12 mouse cellular contexts compared by ENCODE assay signal in the genomic region with DNA sequence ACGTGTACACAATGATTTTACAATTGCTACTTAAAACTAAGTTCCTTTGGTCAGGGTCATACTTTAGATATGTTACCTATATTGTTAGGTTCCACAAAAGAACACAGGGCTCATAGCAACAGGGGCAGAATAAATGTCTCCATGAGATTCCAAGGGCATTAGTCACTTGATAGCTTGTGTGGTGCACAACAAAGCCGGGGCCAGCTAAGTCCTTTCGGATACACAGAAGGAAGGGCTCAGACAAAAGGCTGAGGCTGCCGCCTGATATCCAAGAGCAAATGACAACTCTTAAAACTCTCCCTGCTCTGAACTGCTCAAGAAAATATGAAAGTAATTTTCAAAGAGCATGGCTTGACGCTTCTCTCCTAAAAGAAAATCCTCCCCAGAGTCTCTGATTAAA.
DNase-seq lines count a peak whose midpoint lies in the region; ATAC-seq and TF ChIP-seq lines count a peak whose summit lies in the region.
"Had no signal": no experiment of that assay in that cellular context is flagged by ENCODE, and none has a peak within 500 bp of the region (broad histone marks: within the 10 kb centered on the region; RNA-seq: fewer than 3 reads in every experiment).

No protein-coding gene starts in this region.

- WGBS in liver, embryonic 11.5 days, result 49% methylated on average over 5 of the region's 5 CpGs
- 61% methylated on average over 5 of the region's 5 CpGs for WGBS in liver, postnatal 0 days (ENCODE audit: insufficient replicate concordance)
- WGBS in intestine, embryonic 16.5 days, result 31% methylated on average over 5 of the region's 5 CpGs

- no peak for TF ChIP-seq CTCF in liver, postnatal 0 days (IDR thresholded peaks at IDR 0.05; ENCODE audit: low read depth)

- TF ChIP-seq EP300 in liver, postnatal 0 days (IDR thresholded peaks at IDR 0.05; ENCODE audit: low read depth), result no peak

- no peak overlapping the region for H3K4me2 ChIP-seq in liver, embryonic 11.5 days
- H3K4me2 ChIP-seq in liver, postnatal 0 days (ENCODE audit: low read depth, low read length), result no peak overlapping the region
- no peak overlapping the region for H3K4me2 ChIP-seq in intestine, embryonic 16.5 days (ENCODE audit: low read depth, low read length)

- DNase-seq in cerebellum, adult 9-10 months, result peak; percentile 11
- no peak for DNase-seq in cerebellum, adult 9-11 months
- peak; percentile 9 for DNase-seq in liver, embryonic 11.5 days (ENCODE audit: low spot score)
- DNase-seq in liver, postnatal 0 days, result no peak
- peak; percentile 20 to 32 for DNase-seq in adrenal gland, postnatal 36 days
- no peak for DNase-seq in kidney, postnatal 14 days
- no peak for DNase-seq in natural killer cell, adult 2 months (ENCODE audit: low spot score in 2 of 2)
- DNase-seq: cerebellum, adult 18-20 months had no signal

- H3K9ac ChIP-seq in liver, embryonic 11.5 days (ENCODE audit: low read depth, low read length), result no peak overlapping the region
- H3K9ac ChIP-seq in liver, postnatal 0 days (replicated peaks), result no peak overlapping the region
- no peak overlapping the region for H3K9ac ChIP-seq in intestine, embryonic 16.5 days (ENCODE audit: low read depth, low read length)
- H3K9ac ChIP-seq: liver, embryonic 14.5 days had no signal

- H3K36me3 ChIP-seq in liver, embryonic 11.5 days (ENCODE audit: control insufficient read depth, insufficient read depth, low read length), result no peaks in the 10 kb centered on the region
- no peaks in the 10 kb centered on the region for H3K36me3 ChIP-seq in liver, postnatal 0 days (replicated peaks; ENCODE audit: insufficient read depth, low read length)
- no peaks in the 10 kb centered on the region for H3K36me3 ChIP-seq in intestine, embryonic 16.5 days (ENCODE audit: control insufficient read depth, insufficient read depth, low read length)
- H3K36me3 ChIP-seq: neural tube, embryonic 12.5 days had no signal

- no peak overlapping the region for H3K4me3 ChIP-seq in liver, embryonic 11.5 days (ENCODE audit: low read depth, low read length)
- no peak overlapping the region for H3K4me3 ChIP-seq in liver, postnatal 0 days (ENCODE audit: low read depth, low read length)
- no peak overlapping the region for H3K4me3 ChIP-seq in intestine, embryonic 16.5 days (ENCODE audit: low read length)
- H3K4me3 ChIP-seq: left cerebral cortex, adult 2 months; neural tube, embryonic 12.5 days had no signal

- peaks cover 8% of the 10 kb centered on the region; the same call in 1 of the 2 replicates for H3K27me3 ChIP-seq in liver, embryonic 11.5 days (replicated peaks; ENCODE audit: control insufficient read depth, insufficient read depth, low read length)
- H3K27me3 ChIP-seq in liver, postnatal 0 days (ENCODE audit: insufficient read depth, low read length), result no peaks in the 10 kb centered on the region; the same call in 1 of the 2 replicates
- no peaks in the 10 kb centered on the region for H3K27me3 ChIP-seq in intestine, embryonic 16.5 days (replicated peaks; ENCODE audit: control insufficient read depth, insufficient read depth, low read length)
- H3K27me3 ChIP-seq: neural tube, embryonic 12.5 days had no signal

- no peak for ATAC-seq in liver, embryonic 11.5 days (replicated peaks; ENCODE audit: low FRiP score)
- no peak for ATAC-seq in liver, postnatal 0 days
- ATAC-seq in intestine, embryonic 16.5 days, result peak; percentile 36; the same call in 1 of the 2 replicates

- H3K27ac ChIP-seq in liver, embryonic 11.5 days (ENCODE audit: low read depth, low read length), result no peak overlapping the region
- H3K27ac ChIP-seq in liver, postnatal 0 days (ENCODE audit: low read depth), result no peak overlapping the region
- H3K27ac ChIP-seq in intestine, embryonic 16.5 days (ENCODE audit: low read length), result no peak overlapping the region
- H3K27ac ChIP-seq: left cerebral cortex, adult 2 months; liver, embryonic 14.5 days; neural tube, embryonic 12.5 days had no signal

- no peaks in the 10 kb centered on the region for H3K9me3 ChIP-seq in liver, embryonic 11.5 days (ENCODE audit: control insufficient read depth, low read length)
- no peaks in the 10 kb centered on the region for H3K9me3 ChIP-seq in liver, postnatal 0 days (ENCODE audit: low read length)
- no peaks in the 10 kb centered on the region for H3K9me3 ChIP-seq in intestine, embryonic 16.5 days (ENCODE audit: control insufficient read depth, low read length)
- H3K9me3 ChIP-seq: neural tube, embryonic 12.5 days had no signal

- peaks cover 18% of the 10 kb centered on the region for H3K4me1 ChIP-seq in liver, embryonic 11.5 days (replicated peaks; ENCODE audit: control insufficient read depth, insufficient read depth, low read length)
- peaks cover 4% of the 10 kb centered on the region; the same call in 1 of the 2 replicates for H3K4me1 ChIP-seq in liver, postnatal 0 days (ENCODE audit: insufficient read depth)
- peaks cover 15% of the 10 kb centered on the region for H3K4me1 ChIP-seq in intestine, embryonic 16.5 days (ENCODE audit: control insufficient read depth, insufficient read depth, low read length)

Comparison
In these comparisons a context has a peak if more than half of its experiments do, and no peak if none do; other contexts are left out.
1. DNase-seq: peak in cerebellum, adult 9-10 months (single experiment), liver, embryonic 11.5 days (single experiment) and adrenal gland, postnatal 36 days (2 of 2); none in cerebellum, adult 9-11 months (single experiment), liver, postnatal 0 days (single experiment), kidney, postnatal 14 days (single experiment) and natural killer cell, adult 2 months (0 of 2).